Mouse (Mus musculus) ES-E14 (cell line): ENCODE results near the gene Elf5. TPM values are rescaled to one million over a fixed set of nuclear protein-coding genes. Genes with fewer than 3 reads are reported as not detected.
A peak's percentile ranks its signal among the peaks of the same experiment; 100 is the strongest.

ENCODE experiments used
- DNase-seq: peaks from one replicate; pipeline ENCODE4 v3.0.0-alpha.2; 2013; ENCODE audit warnings: low read depth, low spot score
- H3K27ac ChIP-seq: 2 replicates; pipeline ENCODE4 v1.5.1; 2012; ENCODE audit warnings: low read depth, mild to moderate bottlenecking, low read length, moderate library complexity, mixed read lengths; ENCODE audit not compliant: poor library complexity, insufficient read depth, severe bottlenecking
- H3K36me3 ChIP-seq: 2 replicates; pipeline ENCODE4 v1.6.1; 2012; ENCODE audit warnings: mild to moderate bottlenecking, low read length, moderate library complexity, mixed read lengths; ENCODE audit not compliant: control insufficient read depth, poor library complexity, insufficient read depth, severe bottlenecking
- H3K4me1 ChIP-seq, 2 experiments: fragments of 150-350 bp in 1 of 2; sonication (generic) in 1 of 2; 2 replicates each; pipeline ENCODE4 v1.6.1; 2012; ENCODE audit warnings: low read length in 2 of 2, mild to moderate bottlenecking in 1 of 2, mixed read lengths in 1 of 2; ENCODE audit not compliant: control insufficient read depth in 2 of 2, insufficient read depth in 2 of 2, poor library complexity in 1 of 2
- H3K4me3 ChIP-seq, 2 experiments: fragments of 150-350 bp in 1 of 2; sonication (generic) in 1 of 2; 2 replicates each; pipeline ENCODE4 v1.5.1; 2012; ENCODE audit warnings: low read length in 2 of 2, low read depth in 1 of 2, mild to moderate bottlenecking in 1 of 2, mixed read lengths in 1 of 2; ENCODE audit not compliant: insufficient read depth in 1 of 2, poor library complexity in 1 of 2, severe bottlenecking in 1 of 2
- H3K9ac ChIP-seq: 2 replicates; pipeline ENCODE4 v1.6.1; 2012; ENCODE audit warnings: low read depth, mild to moderate bottlenecking, low read length, mixed read lengths; ENCODE audit not compliant: poor library complexity, insufficient read depth, severe bottlenecking
- H3K9me3 ChIP-seq: fragments of 150-350 bp; sonication (generic); 2 replicates; pipeline ENCODE4 v1.6.1; 2012; ENCODE audit warnings: low read depth, mild to moderate bottlenecking, low read length; ENCODE audit not compliant: control insufficient read depth, insufficient read depth
- CHD2 ChIP-seq: IDR thresholded peaks from 2 replicates; pipeline ENCODE4 v1.6.1; 2014; ENCODE audit warnings: mild to moderate bottlenecking, low read depth, low read length, inconsistent platforms
- HCFC1 ChIP-seq: IDR thresholded peaks from 2 replicates; pipeline ENCODE4 v1.6.1; 2012; ENCODE audit warnings: low read length, inconsistent platforms, borderline replicate concordance; ENCODE audit not compliant: insufficient read depth
- MAFK ChIP-seq: IDR thresholded peaks from 2 replicates; pipeline ENCODE4 v1.6.1; 2014; ENCODE audit warnings: mild to moderate bottlenecking, low read depth, low read length, inconsistent platforms; ENCODE audit not compliant: insufficient read depth
- ZC3H11A ChIP-seq: IDR thresholded peaks from 2 replicates; pipeline ENCODE4 v1.6.1; 2012; ENCODE audit warnings: low read depth, mild to moderate bottlenecking, inconsistent platforms, low read length, borderline replicate concordance
- ZNF384 ChIP-seq: IDR thresholded peaks from 2 replicates; pipeline ENCODE4 v1.6.1; 2012; ENCODE audit warnings: low read depth, low read length, inconsistent platforms
- in situ Hi-C, 2 experiments: fragments of 600-800 bp; cut with MboI; formaldehyde crosslinking; loops; one replicate each; pipeline ENCODE4 v1.15.1; 2025; ENCODE audit warnings: low sequenced_read_pairs in 2 of 2, inconsistent platforms in 1 of 2; ENCODE audit not compliant: unreplicated experiment in 2 of 2
- total RNA-seq: library from RNA; depleted of rRNA; stranded (reverse); fragments of 300-350 nt; gene quantifications from 2 replicates; pipeline ENCODE4 v1.2.3, GENCODE M21; 2012

Elf5 gene
- total RNA-seq, 1 experiment: 0.45 TPM

DNA sequence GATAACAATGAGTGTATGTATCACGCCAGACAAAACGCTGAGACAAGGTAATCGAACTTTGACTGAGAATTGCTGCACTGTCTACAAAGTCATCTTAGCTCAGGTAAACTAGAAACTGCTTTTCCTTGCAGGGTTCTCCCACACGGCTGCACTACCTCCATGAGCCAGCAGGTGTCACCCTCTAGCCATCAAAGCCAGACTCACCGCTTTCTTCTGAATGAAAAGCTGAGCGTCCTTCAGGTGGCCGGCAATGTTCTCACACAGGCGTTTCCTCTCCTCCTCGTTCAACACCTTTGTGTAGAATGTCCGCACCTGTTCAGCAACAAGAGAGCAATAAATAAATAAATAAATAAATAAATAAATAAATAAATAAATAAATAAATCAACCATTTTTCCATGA is 45.2 kb downstream of the Elf5 start:
- in situ Hi-C loops: loop anchor here (10.0 to 25.0 kb wide), 2 partner anchors 98 to 406 kb away; no protein-coding TSS in a partner anchor
- Histone ChIP-seq H3K4me3 (no peak overlapping the region), H3K27ac (no peak overlapping the region), H3K4me1 (peaks cover 0 to 2% of the 10 kb centered on the region in 2 experiments; a peak in 2 of 4 replicates), H3K9ac (no peak overlapping the region), H3K9me3 (no peaks in the 10 kb centered on the region), H3K36me3 (peaks cover 17% of the 10 kb centered on the region)
- DNase-seq: peak; percentile 65
- TF ChIP-seq CHD2 (no peak), ZNF384 (no peak), ZC3H11A (peak; percentile 86), MAFK (no peak), HCFC1 (no peak)

DNA sequence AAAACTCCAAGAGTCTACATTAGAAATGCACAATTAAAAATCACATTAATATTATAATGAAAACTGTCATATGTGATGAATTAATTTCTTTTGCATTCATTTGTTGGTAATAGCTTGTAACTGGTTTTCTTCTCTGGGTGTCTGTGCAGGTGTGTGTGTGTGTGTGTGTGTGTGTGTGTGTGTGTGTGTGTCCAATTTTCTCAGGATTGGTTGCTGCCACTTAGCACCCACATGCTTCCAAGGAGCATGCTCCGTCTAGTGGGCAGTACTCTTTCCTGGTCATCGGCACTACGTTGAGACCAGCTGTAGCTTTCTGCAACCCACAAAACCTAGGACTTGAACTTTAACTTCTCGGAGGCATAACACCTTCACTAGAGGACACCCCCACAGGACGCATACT is 45.6 kb downstream of the Elf5 start:
- Histone ChIP-seq H3K9ac (no peak overlapping the region), H3K9me3 (no peaks in the 10 kb centered on the region), H3K4me1 (peaks cover 0 to 2% of the 10 kb centered on the region in 2 experiments; a peak in 2 of 4 replicates), H3K36me3 (peaks cover 17% of the 10 kb centered on the region), H3K27ac (no peak overlapping the region), H3K4me3 (no peak overlapping the region)
- TF ChIP-seq ZNF384 (no peak), ZC3H11A (no peak), CHD2 (no peak), MAFK (no peak), HCFC1 (no peak)
- DNase-seq: no peak
- in situ Hi-C loops: loop anchor here (10.0 to 25.0 kb wide), 2 partner anchors 98 to 405 kb away; no protein-coding TSS in a partner anchor

DNA sequence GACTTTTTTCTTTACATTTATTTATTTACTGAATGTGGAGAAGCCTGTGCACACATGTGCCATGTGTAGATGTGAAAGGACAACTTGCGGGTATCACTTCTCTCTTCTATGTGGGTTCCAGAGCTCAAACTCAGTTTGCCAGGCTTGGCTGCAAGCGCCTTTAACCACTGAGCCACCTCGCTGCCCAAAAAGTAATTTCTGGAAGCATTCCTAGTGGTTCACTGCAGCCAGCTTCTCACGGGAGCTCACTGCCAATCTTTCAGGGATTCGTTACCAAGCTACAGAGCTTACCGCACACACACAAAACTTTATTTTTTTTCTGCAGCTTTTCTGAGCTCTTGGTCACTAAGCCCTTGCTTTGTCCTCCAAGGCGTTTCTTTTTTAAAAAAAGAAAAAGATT is 46.1 kb downstream of the Elf5 start:
- H3K9me3 ChIP-seq: no peaks in the 10 kb centered on the region
- no peak overlapping the region for H3K27ac ChIP-seq
- no peak overlapping the region for H3K9ac ChIP-seq
- in situ Hi-C loops: loop anchor here (10.0 to 25.0 kb wide), 2 partner anchors 97 to 405 kb away; no protein-coding TSS in a partner anchor
- TF ChIP-seq HCFC1 (no peak), ZNF384 (no peak), CHD2 (no peak), ZC3H11A (no peak), MAFK (no peak)
- peaks cover 17% of the 10 kb centered on the region for H3K36me3 ChIP-seq
- DNase-seq: no peak
- peaks cover 0 to 2% of the 10 kb centered on the region in 2 experiments; a peak in 2 of 4 replicates for H3K4me1 ChIP-seq
- no peak overlapping the region for H3K4me3 ChIP-seq

DNA sequence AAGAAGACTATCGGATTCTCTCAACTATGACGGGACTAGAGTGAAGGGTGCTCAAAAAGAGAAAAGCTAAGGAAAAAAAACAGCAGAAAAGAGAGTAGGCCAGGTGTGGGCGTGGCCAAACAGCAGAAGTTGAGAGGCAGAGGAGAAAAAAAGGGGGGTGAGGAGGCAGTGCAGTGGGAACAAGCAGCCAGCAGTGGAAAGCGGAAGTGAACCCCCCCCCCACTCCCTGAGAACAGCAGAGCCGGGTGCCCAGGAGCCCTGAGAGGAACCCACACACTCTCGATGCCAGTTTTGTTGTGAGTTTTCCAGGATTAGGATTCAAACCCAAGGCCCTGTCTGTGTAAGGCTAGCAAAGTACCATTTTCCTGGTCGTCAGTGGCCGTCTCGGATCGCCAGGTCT is 47.6 kb downstream of the Elf5 start:
- no peak for DNase-seq
- Histone ChIP-seq H3K4me1 (peaks cover 0 to 2% of the 10 kb centered on the region in 2 experiments; a peak in 2 of 4 replicates), H3K9ac (0 out of 2 replicates have a peak overlapping the region, but pooled peaks have one; percentile 26), H3K27ac (no peak overlapping the region), H3K9me3 (no peaks in the 10 kb centered on the region), H3K36me3 (peaks cover 16% of the 10 kb centered on the region; the same call in 1 of the 2 replicates), H3K4me3 (no peak overlapping the region)
- in situ Hi-C loops: loop anchor here (10.0 to 25.0 kb wide), 2 partner anchors 96 to 403 kb away; no protein-coding TSS in a partner anchor
- TF ChIP-seq CHD2 (no peak), MAFK (no peak), ZNF384 (no peak), HCFC1 (no peak), ZC3H11A (no peak)
